Mouse (Mus musculus) MEL (cell line): ENCODE results near the gene Cmc2. TPM values are rescaled to one million over a fixed set of nuclear protein-coding genes. Genes with fewer than 3 reads are reported as not detected.

ENCODE experiments used
- DNase-seq: peaks from one replicate; pipeline ENCODE4 v3.0.0; 2011; ENCODE audit warnings: low read depth, low spot score
- H3K27ac ChIP-seq: 2 replicates; pipeline ENCODE4 v1.5.1; 2012; ENCODE audit warnings: low read depth, mild to moderate bottlenecking, control low read depth, low read length, moderate library complexity; ENCODE audit not compliant: control insufficient read depth
- H3K27me3 ChIP-seq, 2 experiments: fragments of 150-350 bp in 1 of 2; sonication (generic) in 1 of 2; 2 replicates each; pipeline ENCODE4 v1.6.1; 2012; ENCODE audit warnings: low read length in 2 of 2, mild to moderate bottlenecking in 2 of 2, improper control_type of control experiment in 1 of 2, moderate library complexity in 1 of 2; ENCODE audit not compliant: insufficient read depth in 2 of 2, control insufficient read depth in 1 of 2
- H3K36me3 ChIP-seq, 2 experiments: 2 replicates each; pipeline ENCODE4 v1.6.1; 2012 to 2014; ENCODE audit warnings: low read length in 2 of 2, improper control_type of control experiment in 1 of 2, inconsistent platforms in 1 of 2, mild to moderate bottlenecking in 1 of 2; ENCODE audit not compliant: insufficient read depth in 2 of 2, control insufficient read depth in 1 of 2
- H3K4me1 ChIP-seq, 2 experiments: fragments of 150-350 bp in 1 of 2; sonication (generic) in 1 of 2; 2 replicates each; pipeline ENCODE4 v1.6.1; 2012; ENCODE audit warnings: low read length in 2 of 2, improper control_type of control experiment in 1 of 2, mild to moderate bottlenecking in 1 of 2; ENCODE audit not compliant: insufficient read depth in 2 of 2, control insufficient read depth in 1 of 2
- H3K4me3 ChIP-seq, 2 experiments: fragments of 150-350 bp in 1 of 2; sonication (generic) in 1 of 2; 2 replicates each; pipeline ENCODE4 v1.5.1; 2012; ENCODE audit warnings: low read depth in 2 of 2, low read length in 2 of 2, mild to moderate bottlenecking in 2 of 2, moderate library complexity in 2 of 2, control low read depth in 1 of 2, improper control_type of control experiment in 1 of 2; ENCODE audit not compliant: control insufficient read depth in 1 of 2, insufficient read depth in 1 of 2
- H3K79me2 ChIP-seq: 2 replicates; pipeline ENCODE4 v1.6.1; 2012; ENCODE audit warnings: mild to moderate bottlenecking, low read length, moderate library complexity; ENCODE audit not compliant: control insufficient read depth, poor library complexity, insufficient read depth
- H3K9ac ChIP-seq: 2 replicates; pipeline ENCODE4 v1.6.1; 2012; ENCODE audit warnings: low read depth, mild to moderate bottlenecking, control low read depth, low read length, moderate library complexity; ENCODE audit not compliant: control insufficient read depth, poor library complexity, severe bottlenecking
- H3K9me3 ChIP-seq: fragments of 150-350 bp; sonication (generic); replicated peaks from 2 replicates; pipeline ENCODE4 v1.6.1; 2012; ENCODE audit warnings: mild to moderate bottlenecking, low read length, improper control_type of control experiment, moderate library complexity; ENCODE audit not compliant: insufficient read depth
- CHD1 ChIP-seq: IDR thresholded peaks from 2 replicates; pipeline ENCODE4 v1.6.1; 2012; ENCODE audit warnings: low read depth, mild to moderate bottlenecking, inconsistent platforms, low read length, improper control_type of control experiment
- CHD2 ChIP-seq: IDR thresholded peaks from 2 replicates; pipeline ENCODE4 v1.6.1; 2011; ENCODE audit warnings: low read length, improper control_type of control experiment
- E2F4 ChIP-seq: IDR thresholded peaks from 2 replicates; pipeline ENCODE4 v1.6.1; 2011; ENCODE audit warnings: low read depth, low read length, improper control_type of control experiment, borderline replicate concordance
- ELF1 ChIP-seq: IDR thresholded peaks from 2 replicates; pipeline ENCODE4 v1.6.1; 2014; ENCODE audit warnings: low read depth, mild to moderate bottlenecking, inconsistent platforms, low read length, improper control_type of control experiment, moderate library complexity
- EP300 ChIP-seq, 2 experiments: IDR thresholded peaks; 2 replicates each; pipeline ENCODE4 v1.6.1; 2011; ENCODE audit warnings: improper control_type of control experiment in 2 of 2, low read length in 2 of 2, low read depth in 1 of 2, mild to moderate bottlenecking in 1 of 2
- ETS1 ChIP-seq: IDR thresholded peaks from 2 replicates; pipeline ENCODE4 v1.6.1; 2012; ENCODE audit warnings: low read depth, mild to moderate bottlenecking, inconsistent platforms, low read length, improper control_type of control experiment, moderate library complexity
- GABPA ChIP-seq: IDR thresholded peaks from 2 replicates; pipeline ENCODE4 v1.6.1; 2012; ENCODE audit warnings: low read depth, mild to moderate bottlenecking, inconsistent platforms, low read length, improper control_type of control experiment, moderate library complexity
- HCFC1 ChIP-seq: IDR thresholded peaks from 2 replicates; pipeline ENCODE4 v1.6.1; 2012; ENCODE audit warnings: low read depth, mild to moderate bottlenecking, inconsistent platforms, low read length, improper control_type of control experiment, moderate library complexity
- JUND ChIP-seq: IDR thresholded peaks from 2 replicates; pipeline ENCODE4 v1.6.1; 2011; ENCODE audit warnings: low read depth, mild to moderate bottlenecking, improper control_type of control experiment, low read length
- MAFK ChIP-seq: IDR thresholded peaks from 2 replicates; pipeline ENCODE4 v1.6.1; 2011; ENCODE audit warnings: low read depth, mild to moderate bottlenecking, low read length, improper control_type of control experiment, borderline replicate concordance
- MAX ChIP-seq: IDR thresholded peaks from 2 replicates; pipeline ENCODE4 v1.6.1; 2011; ENCODE audit warnings: low read length, improper control_type of control experiment
- MAZ ChIP-seq: IDR thresholded peaks from 2 replicates; pipeline ENCODE4 v1.6.1; 2012; ENCODE audit warnings: low read depth, mild to moderate bottlenecking, inconsistent platforms, low read length, improper control_type of control experiment
- MEF2A ChIP-seq: IDR thresholded peaks from 2 replicates; pipeline ENCODE4 v1.6.1; 2014; ENCODE audit warnings: low read depth, mild to moderate bottlenecking, inconsistent platforms, low read length, improper control_type of control experiment; ENCODE audit not compliant: poor library complexity, insufficient replicate concordance, severe bottlenecking; ENCODE audit errors: extremely low read depth
- MXI1 ChIP-seq: IDR thresholded peaks from 2 replicates; pipeline ENCODE4 v1.6.1; 2011; ENCODE audit warnings: mild to moderate bottlenecking, low read depth, low read length, improper control_type of control experiment
- MYB ChIP-seq: IDR thresholded peaks from 2 replicates; pipeline ENCODE4 v1.6.1; 2011; ENCODE audit warnings: mild to moderate bottlenecking, low read depth, low read length, improper control_type of control experiment
- NELFE ChIP-seq: IDR thresholded peaks from 2 replicates; pipeline ENCODE4 v1.6.1; 2011; ENCODE audit warnings: low read depth, low read length, improper control_type of control experiment
- POLR2A ChIP-seq, 2 experiments: IDR thresholded peaks; 2 replicates each; pipeline ENCODE4 v1.6.1; 2011 to 2012; ENCODE audit warnings: low read length in 2 of 2, mild to moderate bottlenecking in 2 of 2, control low read depth in 1 of 2, improper control_type of control experiment in 1 of 2, low read depth in 1 of 2, moderate library complexity in 1 of 2; ENCODE audit not compliant: control insufficient read depth in 1 of 2, insufficient read depth in 1 of 2, poor library complexity in 1 of 2
- POLR2AphosphoS2 ChIP-seq: IDR thresholded peaks from 2 replicates; pipeline ENCODE4 v1.6.1; 2011; ENCODE audit warnings: low read length, improper control_type of control experiment
- POLR2AphosphoS5 ChIP-seq: IDR thresholded peaks from 2 replicates; pipeline ENCODE4 v1.6.1; 2012; ENCODE audit warnings: low read depth, borderline replicate concordance, mild to moderate bottlenecking, inconsistent platforms, low read length, moderate library complexity, mixed read lengths
- RAD21 ChIP-seq: IDR thresholded peaks from 2 replicates; pipeline ENCODE4 v1.6.1; 2011; ENCODE audit warnings: mild to moderate bottlenecking, low read depth, low read length, improper control_type of control experiment
- RCOR1 ChIP-seq: IDR thresholded peaks from 2 replicates; pipeline ENCODE4 v1.6.1; 2012; ENCODE audit warnings: low read depth, mild to moderate bottlenecking, inconsistent platforms, low read length, improper control_type of control experiment
- SIN3A ChIP-seq: IDR thresholded peaks from 2 replicates; pipeline ENCODE4 v1.6.1; 2012; ENCODE audit warnings: low read length, improper control_type of control experiment, inconsistent platforms
- SMC3 ChIP-seq: IDR thresholded peaks from 2 replicates; pipeline ENCODE4 v1.6.1; 2011; ENCODE audit warnings: low read depth, low read length, improper control_type of control experiment
- TBP ChIP-seq: IDR thresholded peaks from 2 replicates; pipeline ENCODE4 v1.8.0; 2011; ENCODE audit warnings: low read depth, low read length, improper control_type of control experiment
- TCF12 ChIP-seq: IDR thresholded peaks from 2 replicates; pipeline ENCODE4 v1.6.1; 2014; ENCODE audit warnings: low read depth, mild to moderate bottlenecking, inconsistent platforms, low read length, improper control_type of control experiment, moderate library complexity
- UBTF ChIP-seq: IDR thresholded peaks from 2 replicates; pipeline ENCODE4 v1.6.1; 2012; ENCODE audit warnings: low read depth, mild to moderate bottlenecking, inconsistent platforms, low read length, improper control_type of control experiment, moderate library complexity, borderline replicate concordance; ENCODE audit not compliant: insufficient read depth
- USF2 ChIP-seq, 2 experiments: IDR thresholded peaks; 2 replicates each; pipeline ENCODE4 v1.6.1; 2011 to 2012; ENCODE audit warnings: improper control_type of control experiment in 2 of 2, low read length in 2 of 2, borderline replicate concordance in 1 of 2, inconsistent platforms in 1 of 2, low read depth in 1 of 2, mild to moderate bottlenecking in 1 of 2; ENCODE audit not compliant: insufficient read depth in 1 of 2
- ZC3H11A ChIP-seq: IDR thresholded peaks from 2 replicates; pipeline ENCODE4 v1.6.1; 2012; ENCODE audit warnings: low read depth, mild to moderate bottlenecking, inconsistent platforms, low read length, improper control_type of control experiment
- ZKSCAN1 ChIP-seq: IDR thresholded peaks from 2 replicates; pipeline ENCODE4 v1.6.1; 2012; ENCODE audit warnings: low read depth, mild to moderate bottlenecking, inconsistent platforms, low read length, improper control_type of control experiment, moderate library complexity
- ZNF384 ChIP-seq: IDR thresholded peaks from 2 replicates; pipeline ENCODE4 v1.6.1; 2012; ENCODE audit warnings: low read depth, mild to moderate bottlenecking, inconsistent platforms, low read length, improper control_type of control experiment
- polyA plus RNA-seq, 2 experiments: library from polyadenylated mRNA; stranded (reverse) in 1 of 2; unstranded in 1 of 2; fragments of >175 nt in 1 of 2; fragments of >200 nt in 1 of 2; gene quantifications; 2 replicates each; pipeline versions ENCODE4 v1.2.1 to v1.2.4; 2012; ENCODE audit warnings: low replicate concordance in 2 of 2, low read depth in 1 of 2; ENCODE audit not compliant: insufficient read length in 2 of 2, insufficient read depth in 1 of 2, missing spikeins in 1 of 2
- total RNA-seq: library from RNA; depleted of rRNA; stranded (reverse); fragments of 300-350 nt; gene quantifications from 2 replicates; pipeline ENCODE4 v1.2.3, GENCODE M21; 2012

Cmc2 gene
- total and polyA plus RNA-seq, 3 experiments, result 65.4 to 111 TPM; not detected in 1

DNA sequence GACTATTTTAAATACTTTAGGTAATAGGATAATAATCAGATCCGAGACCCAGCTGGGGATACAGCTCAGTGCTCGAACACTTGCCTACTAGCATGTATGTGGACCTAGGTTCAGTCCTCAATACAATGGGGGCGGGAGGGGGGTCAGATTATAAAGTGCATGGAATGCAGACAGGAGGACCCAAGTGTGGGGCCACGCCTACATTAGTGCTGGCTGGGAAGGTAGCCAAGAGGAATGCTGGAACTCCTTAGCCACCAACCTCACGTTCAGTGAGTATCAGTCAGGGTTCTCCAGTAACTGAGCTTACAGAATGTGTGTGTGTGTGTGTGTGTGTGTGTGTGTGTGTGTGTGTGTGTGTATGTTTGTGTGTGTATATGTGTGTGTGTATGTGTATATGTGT lies 30.1 kb upstream of the Cmc2 start:
- no peak overlapping the region for H3K9ac ChIP-seq
- H3K27me3 ChIP-seq, result no peaks in the 10 kb centered on the region
- H3K4me1 ChIP-seq, result peaks cover 2 to 11% of the 10 kb centered on the region in 2 experiments; a peak in 3 of 4 replicates
- H3K4me3 ChIP-seq, result no peak overlapping the region
- H3K27ac ChIP-seq, result no peak overlapping the region
- H3K36me3 ChIP-seq, result peaks cover 0 to 13% of the 10 kb centered on the region in 2 experiments; a peak in 2 of 4 replicates
- H3K9me3 ChIP-seq, result no peaks in the 10 kb centered on the region
- DNase-seq, result peak; percentile 9
- no peak for TF ChIP-seq GABPA
- TF ChIP-seq MEF2A, result no peak
- TF ChIP-seq POLR2A (IDR thresholded peaks at IDR 0.05; ENCODE audit: control insufficient read depth in 1 of 2, insufficient read depth in 1 of 2, low read depth in 1 of 2, low read length in 2 of 2, poor library complexity in 1 of 2), result no peak
- no peak for TF ChIP-seq CHD1
- TF ChIP-seq MYB, result no peak
- TF ChIP-seq UBTF, result no peak
- no peak for TF ChIP-seq TBP
- TF ChIP-seq POLR2AphosphoS2, result no peak
- TF ChIP-seq MXI1, result no peak
- TF ChIP-seq ZC3H11A, result no peak
- no peak for TF ChIP-seq E2F4
- TF ChIP-seq MAX, result no peak
- TF ChIP-seq SMC3, result no peak
- TF ChIP-seq HCFC1, result no peak
- no peak for TF ChIP-seq ELF1
- no peak for TF ChIP-seq RAD21
- peaks cover 22% of the 10 kb centered on the region for H3K79me2 ChIP-seq

DNA sequence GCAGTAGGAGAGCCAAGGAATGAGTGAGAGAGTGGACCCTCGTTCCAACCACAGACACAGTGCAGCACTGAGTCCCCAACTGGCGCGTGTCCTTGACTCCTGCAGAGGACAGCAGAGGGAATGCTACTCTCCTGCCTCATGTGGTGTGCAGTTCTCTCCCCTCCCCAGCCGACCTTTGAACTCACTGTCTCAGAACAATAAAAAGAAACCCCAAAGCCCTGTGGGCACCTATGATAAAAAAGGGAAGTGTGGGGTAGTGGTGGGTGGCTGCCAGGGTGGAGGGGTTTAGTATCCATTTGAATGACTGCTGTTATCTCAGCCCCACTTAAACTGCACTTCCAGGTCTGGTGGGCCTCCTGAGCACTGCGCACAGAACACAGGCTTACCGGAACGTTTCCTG lies 26.3 kb upstream of the Cmc2 start:
- peaks cover 37% of the 10 kb centered on the region for H3K79me2 ChIP-seq
- peak; percentile 76 for DNase-seq
- TF ChIP-seq POLR2AphosphoS5, result no peak
- TF ChIP-seq ETS1, result peak; percentile 42; the same call in 1 of the 2 replicates
- no peak for TF ChIP-seq POLR2A (IDR thresholded peaks at IDR 0.05; ENCODE audit: control insufficient read depth in 1 of 2, insufficient read depth in 1 of 2, low read depth in 1 of 2, low read length in 2 of 2, poor library complexity in 1 of 2)
- TF ChIP-seq TBP, result no peak
- TF ChIP-seq USF2 (IDR thresholded peaks at IDR 0.05; ENCODE audit: borderline replicate concordance in 1 of 2, insufficient read depth in 1 of 2, low read depth in 1 of 2, low read length in 2 of 2), result no peak
- peak; percentile 73; the same call in 1 of the 2 replicates for TF ChIP-seq MAZ
- peak; percentile 58 to 71 for TF ChIP-seq EP300 (IDR thresholded peaks at IDR 0.05; ENCODE audit: low read depth in 1 of 2, low read length in 2 of 2)
- no peak for TF ChIP-seq CHD2
- no peak for TF ChIP-seq TCF12
- peak; percentile 58; the same call in 1 of the 2 replicates for TF ChIP-seq SIN3A
- TF ChIP-seq E2F4, result no peak
- TF ChIP-seq HCFC1, result 0 out of 2 replicates have a peak, but pooled peaks have one; percentile 23
- TF ChIP-seq RCOR1, result peak; percentile 64
- TF ChIP-seq ZKSCAN1, result no peak
- no peak for TF ChIP-seq ZNF384
- no peak for TF ChIP-seq MAFK
- TF ChIP-seq GABPA, result no peak
- TF ChIP-seq CHD1, result no peak
- TF ChIP-seq JUND, result no peak
- no peak for TF ChIP-seq NELFE
- TF ChIP-seq MXI1, result peak; percentile 60; the same call in 1 of the 2 replicates
- no peak for TF ChIP-seq ZC3H11A
- no peak for TF ChIP-seq MEF2A
- TF ChIP-seq MYB, result no peak
- no peak for TF ChIP-seq SMC3

More for the DNA sequence above, 26.3 kb upstream of the Cmc2 start:
- H3K9ac ChIP-seq, result peak overlapping the region; percentile 44
- peaks cover 2 to 29% of the 10 kb centered on the region in 2 experiments for H3K4me1 ChIP-seq
- no peaks in the 10 kb centered on the region for H3K9me3 ChIP-seq
- peak overlapping the region; percentile 88 for H3K27ac ChIP-seq
- no peaks in the 10 kb centered on the region for H3K27me3 ChIP-seq
- H3K36me3 ChIP-seq, result peaks cover 0 to 26% of the 10 kb centered on the region in 2 experiments; a peak in 2 of 4 replicates
- H3K4me3 ChIP-seq, result peak overlapping the region; percentile 8 to 13; a peak in 1 of 4 replicates
